Mouse (Mus musculus): ENCODE results near the gene Gm47969.

Gene Gm47969

DNA sequence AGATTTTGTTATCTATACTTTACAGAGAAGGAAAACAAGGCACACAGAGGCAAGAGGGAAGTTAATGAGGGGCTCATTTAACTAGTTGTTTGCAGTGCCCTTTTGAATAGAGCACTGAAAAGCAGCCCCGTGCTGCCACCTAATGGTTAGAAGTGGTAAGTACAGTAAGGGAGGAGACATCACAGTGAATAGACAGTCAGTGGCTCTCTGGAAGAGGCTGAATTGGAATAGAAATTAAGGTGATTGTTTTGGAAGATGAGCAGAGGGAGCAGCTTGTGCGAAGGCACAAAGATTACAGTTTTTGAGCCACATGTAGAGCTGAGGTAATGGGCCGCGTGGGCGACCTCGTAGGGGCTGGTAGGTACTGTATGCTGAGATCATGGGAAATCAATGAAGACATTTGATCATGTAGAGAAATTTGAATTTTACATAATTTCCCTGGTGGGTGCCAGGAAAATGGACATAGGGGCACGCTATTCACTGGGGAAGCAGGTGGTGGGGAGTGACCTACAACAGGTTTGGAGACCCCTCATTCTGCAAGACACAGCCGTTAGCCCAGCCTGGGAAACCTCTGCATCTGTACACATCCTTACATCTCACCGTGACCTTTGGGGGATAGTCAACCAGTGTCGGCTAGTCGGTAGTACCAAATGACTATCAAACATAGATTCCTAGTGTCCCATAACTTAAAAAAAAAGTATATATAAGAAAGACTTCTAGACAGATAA lies 31.6 kb downstream of the Gm47969 start:
- DNase-seq: no peak

DNA sequence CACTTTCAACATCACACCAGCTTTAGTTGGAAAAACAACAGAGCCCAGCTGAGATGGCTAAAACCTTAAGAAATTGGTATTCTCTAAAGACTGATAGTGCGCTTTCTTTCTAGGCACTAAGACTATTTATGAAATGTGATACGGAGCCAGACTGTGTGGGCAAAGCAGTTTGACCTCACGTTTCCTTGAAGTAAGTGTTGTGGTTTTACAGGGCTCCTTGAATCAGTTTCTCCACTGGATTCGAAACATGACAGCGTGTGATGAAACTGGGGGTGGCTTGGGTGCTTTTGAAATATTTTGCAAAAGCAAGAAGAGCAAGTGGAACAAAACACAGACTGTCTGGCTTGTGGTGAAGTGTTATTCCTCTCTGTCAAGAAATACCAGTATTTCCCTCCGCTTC lies 32.3 kb downstream of the Gm47969 start:
- no peak for DNase-seq

DNA sequence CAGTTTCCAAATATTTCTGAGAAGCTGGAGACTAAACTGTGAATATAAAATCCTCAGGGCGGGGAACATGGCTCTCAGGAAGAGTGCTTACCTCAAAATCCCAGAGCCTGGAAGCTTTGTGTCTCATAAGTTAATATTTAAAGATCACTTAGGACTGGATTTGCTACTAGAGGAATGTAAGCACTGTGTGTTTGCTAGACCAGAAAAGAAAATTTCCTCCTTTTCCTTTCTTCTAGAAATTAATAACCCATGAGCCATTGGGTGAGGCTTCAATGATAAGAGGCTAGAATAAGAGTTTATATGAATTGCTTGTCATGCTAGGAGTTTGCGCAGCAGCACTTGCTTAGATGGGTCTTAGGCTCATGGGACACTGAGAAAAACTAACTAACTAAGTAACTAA lies 40.1 kb downstream of the Gm47969 start:
- DNase-seq: no peak

GRCm38 (mm10) chr1:83091268-83091667 lies 46.5 kb downstream of the Gm47969 start:
- no peak for DNase-seq

Data from right cerebral cortex, postnatal 14 days (tissue).